Mouse (Mus musculus) bone marrow, adult 2 months (tissue): ENCODE results near the gene Hspb9. TPM values are rescaled to one million over a fixed set of nuclear protein-coding genes. Genes with fewer than 3 reads are reported as not detected.
A peak's percentile ranks its signal among the peaks of the same experiment; 100 is the strongest.

Source experiments
- H3K27ac ChIP-seq: fragments of 200-500 bp; 2 replicates; pipeline ENCODE4 v1.5.1; 2012; ENCODE audit warnings: low read depth, mild to moderate bottlenecking, control low read depth, inconsistent platforms, low read length; ENCODE audit not compliant: control insufficient read depth, poor library complexity, insufficient read depth
- H3K4me1 ChIP-seq: fragments of 200-500 bp; 2 replicates; pipeline ENCODE4 v1.6.1; 2011; ENCODE audit warnings: low read length; ENCODE audit not compliant: control insufficient read depth, insufficient read depth
- H3K4me3 ChIP-seq: fragments of 200-500 bp; replicated peaks from 2 replicates; pipeline ENCODE3; 2011; ENCODE audit warnings: mild to moderate bottlenecking, low read depth, low read length, control low read depth; ENCODE audit not compliant: control insufficient read depth
- CTCF ChIP-seq: fragments of 200-500 bp; IDR thresholded peaks from 2 replicates; pipeline ENCODE4 v1.5.1; 2011; ENCODE audit warnings: low read length, control low read depth; ENCODE audit not compliant: control insufficient read depth, insufficient read depth
- POLR2A ChIP-seq: fragments of 200-500 bp; IDR thresholded peaks from 2 replicates; pipeline ENCODE4 v1.6.1; 2011; ENCODE audit warnings: low read depth, mild to moderate bottlenecking, control low read depth, low read length, borderline replicate concordance; ENCODE audit not compliant: control insufficient read depth
- WGBS: fragments of 180-500 bp; shearing (Covaris S2); methylation state at CpG from one replicate; pipeline ENCODE4 v1.1.7; 2018; 5-methylcytosine and 5-hydroxymethylcytosine counted together
- polyA plus RNA-seq: library from polyadenylated mRNA; stranded (reverse); fragments of >200 nt; gene quantifications from 2 replicates; pipeline ENCODE4 v1.2.4, GENCODE M21; 2011; ENCODE audit warnings: low replicate concordance; ENCODE audit not compliant: missing spikeins, insufficient read depth, insufficient read length

The Hspb9 gene
- not detected in 2 replicates for polyA plus RNA-seq

DNA sequence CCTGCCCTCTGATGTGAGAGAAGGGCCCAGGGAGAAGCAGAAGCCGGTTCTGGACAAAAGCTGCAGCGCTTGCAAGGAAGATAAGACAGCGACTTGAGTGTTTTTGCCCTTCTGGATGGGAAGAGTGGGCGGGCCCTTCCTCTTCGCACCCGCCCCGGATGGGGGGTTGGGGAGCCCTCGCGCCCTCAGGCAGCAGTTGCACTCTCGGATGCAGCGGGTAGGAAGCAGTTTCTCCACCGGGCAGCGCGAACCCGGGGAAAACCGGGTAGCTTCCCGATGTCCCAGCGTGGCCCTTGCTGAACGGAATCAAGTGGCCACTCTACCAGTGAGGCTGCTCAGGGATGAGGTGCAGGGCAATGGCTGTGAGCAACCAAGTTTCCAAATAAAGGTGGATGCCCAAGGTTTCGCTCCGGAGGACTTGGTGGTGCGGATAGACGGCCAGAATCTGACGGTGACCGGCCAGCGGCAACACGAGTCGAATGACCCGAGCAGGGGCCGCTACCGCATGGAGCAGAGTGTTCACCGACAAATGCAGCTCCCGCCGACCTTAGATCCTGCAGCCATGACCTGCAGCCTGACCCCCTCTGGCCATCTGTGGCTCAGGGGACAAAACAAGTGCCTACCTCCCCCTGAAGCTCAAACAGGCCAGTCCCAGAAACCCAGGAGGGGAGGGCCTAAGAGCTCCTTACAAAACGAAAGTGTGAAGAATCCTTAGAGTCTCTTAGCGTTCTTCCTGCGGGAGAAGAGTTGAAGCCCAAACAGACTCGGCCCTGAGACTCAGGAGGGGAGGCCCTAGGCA, at the start of gene Hspb9:
Hspb9 (plus strand) TSS at position 116 of the 799 bp plus-strand sequence.
- Histone ChIP-seq H3K4me1 (peaks cover 5% of the 10 kb centered on the region; the same call in 1 of the 2 replicates), H3K4me3 (peak within 1 kb of the TSS; percentile 66), H3K27ac (peak within 1 kb of the TSS; percentile 78)
- TF ChIP-seq POLR2A: peak; percentile 57; the same call in 1 of the 2 replicates
- peak; percentile 17; the same call in 1 of the 2 replicates for TF ChIP-seq CTCF
- WGBS: 2% methylated on average over 38 of the region's 38 CpGs

DNA sequence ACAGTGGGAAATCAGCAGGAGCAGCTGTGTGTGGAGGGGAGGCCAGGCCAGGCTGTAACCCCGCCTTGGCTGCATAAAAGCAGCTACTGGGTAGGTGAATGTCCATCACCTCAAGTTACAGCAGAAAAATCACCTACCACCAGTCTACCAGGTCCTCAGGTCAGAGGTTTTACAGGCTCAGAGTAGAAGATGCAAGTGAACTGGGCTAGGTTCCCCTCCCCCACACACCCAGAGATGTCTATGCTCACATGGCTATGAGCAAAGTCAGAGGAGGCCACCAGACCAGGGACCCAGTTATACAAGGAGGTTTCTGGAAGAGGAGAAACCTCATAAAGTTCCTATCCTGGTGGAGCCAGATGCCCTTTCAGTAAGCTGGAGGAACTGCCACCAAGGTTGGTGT, 42.6 kb upstream of the Hspb9 start:
- H3K4me3 ChIP-seq: no peak overlapping the region
- TF ChIP-seq CTCF (no peak), POLR2A (no peak)
- no peak overlapping the region for H3K27ac ChIP-seq
- 85% methylated on average over 1 of the region's 1 CpGs for WGBS
- no peaks in the 10 kb centered on the region for H3K4me1 ChIP-seq

DNA sequence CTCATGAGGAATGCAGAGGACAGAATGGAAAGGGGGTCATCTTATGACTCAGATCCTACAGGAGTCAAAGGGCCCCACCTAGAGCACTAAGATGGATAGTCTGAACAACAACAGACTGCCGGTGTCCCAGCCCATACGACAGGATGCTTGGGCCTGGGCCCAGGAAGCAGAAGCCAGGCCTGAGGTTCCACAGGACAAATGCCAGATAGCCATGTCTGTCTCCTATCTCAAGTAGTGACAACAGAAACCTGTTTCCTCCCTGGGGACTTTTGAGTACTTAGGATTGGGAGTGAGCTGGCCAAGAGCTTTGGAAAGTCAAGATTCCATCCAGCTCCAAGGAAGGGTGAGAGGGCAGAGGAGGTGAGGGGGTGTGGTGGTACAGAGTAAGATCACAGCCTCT, 41.7 kb upstream of the Hspb9 start:
- Histone ChIP-seq H3K4me1 (no peaks in the 10 kb centered on the region), H3K4me3 (no peak overlapping the region), H3K27ac (no peak overlapping the region)
- WGBS: 65% methylated on average over 2 of the region's 2 CpGs
- no peak for TF ChIP-seq CTCF

DNA sequence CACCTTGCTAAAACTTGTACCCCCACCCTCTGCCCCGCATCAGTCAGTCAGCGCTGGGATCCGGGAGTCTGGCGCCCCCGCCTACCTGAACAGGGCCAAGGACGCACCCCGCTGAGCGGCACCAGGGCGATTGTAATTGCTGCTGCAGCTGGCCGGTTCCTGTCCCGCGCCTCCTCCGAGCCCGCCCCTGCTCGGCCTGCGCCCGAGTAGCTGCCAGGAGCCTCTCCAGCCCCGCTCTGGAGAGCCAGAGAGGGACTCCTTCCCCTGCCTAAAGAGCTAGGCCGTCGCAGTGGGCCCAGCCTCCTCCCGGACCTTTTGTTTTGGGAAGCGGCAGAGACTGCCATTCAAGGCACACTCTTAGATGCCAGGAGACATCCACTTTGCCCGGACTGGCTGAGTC, 40.5 kb upstream of the Hspb9 start:
- Histone ChIP-seq H3K4me3 (no peak overlapping the region), H3K27ac (no peak overlapping the region), H3K4me1 (no peaks in the 10 kb centered on the region)
- TF ChIP-seq POLR2A (no peak), CTCF (no peak)
- 20% methylated on average over 23 of the region's 23 CpGs for WGBS

DNA sequence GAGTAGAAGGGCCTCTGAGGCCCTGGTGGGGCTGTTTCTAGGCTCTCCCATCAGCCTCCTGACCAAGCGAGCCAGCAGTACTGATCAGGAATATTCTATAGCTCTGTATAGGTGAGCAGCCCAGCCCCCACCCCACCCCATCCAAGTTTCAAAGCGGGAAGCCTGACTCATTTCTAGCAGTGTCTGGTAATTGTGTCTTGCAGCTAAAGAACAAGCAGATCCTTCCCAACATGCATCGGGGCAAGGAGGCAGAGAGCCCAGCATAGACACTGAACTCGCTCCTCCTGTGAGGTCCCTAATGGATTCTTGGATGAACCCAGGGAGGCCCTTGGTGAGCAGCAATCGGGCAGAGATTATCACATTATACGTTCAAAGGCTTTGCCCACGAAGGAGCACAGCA, 35.8 kb upstream of the Hspb9 start:
- H3K4me1 ChIP-seq: no peaks in the 10 kb centered on the region
- no peak overlapping the region for H3K27ac ChIP-seq
- no peak overlapping the region for H3K4me3 ChIP-seq
- WGBS: 74% methylated on average over 7 of the region's 7 CpGs
- TF ChIP-seq POLR2A: no peak
- no peak for TF ChIP-seq CTCF

DNA sequence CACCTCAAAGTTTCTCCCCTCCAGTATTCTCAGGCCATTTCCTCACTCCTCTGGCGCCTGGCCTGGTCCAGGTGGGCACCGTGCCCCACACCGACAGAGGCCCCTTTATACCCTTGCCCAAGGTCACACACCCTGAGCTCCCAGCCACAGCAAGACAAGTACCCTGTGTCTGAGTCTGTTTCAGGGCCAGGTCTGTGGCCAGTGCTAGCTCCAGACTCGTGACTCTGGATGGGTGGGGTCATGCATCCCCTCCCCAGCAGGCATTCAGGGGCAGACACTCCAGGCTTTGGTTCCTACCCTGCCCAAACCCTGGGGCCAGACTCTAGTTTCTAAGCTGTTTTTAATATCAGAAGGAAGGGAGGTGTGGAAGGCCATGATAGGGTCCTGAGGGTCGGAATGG, 31.8 kb upstream of the Hspb9 start:
- no peaks in the 10 kb centered on the region for H3K4me1 ChIP-seq
- WGBS: 86% methylated on average over 5 of the region's 5 CpGs
- no peak overlapping the region for H3K4me3 ChIP-seq
- TF ChIP-seq CTCF (no peak), POLR2A (no peak)
- no peak overlapping the region for H3K27ac ChIP-seq

DNA sequence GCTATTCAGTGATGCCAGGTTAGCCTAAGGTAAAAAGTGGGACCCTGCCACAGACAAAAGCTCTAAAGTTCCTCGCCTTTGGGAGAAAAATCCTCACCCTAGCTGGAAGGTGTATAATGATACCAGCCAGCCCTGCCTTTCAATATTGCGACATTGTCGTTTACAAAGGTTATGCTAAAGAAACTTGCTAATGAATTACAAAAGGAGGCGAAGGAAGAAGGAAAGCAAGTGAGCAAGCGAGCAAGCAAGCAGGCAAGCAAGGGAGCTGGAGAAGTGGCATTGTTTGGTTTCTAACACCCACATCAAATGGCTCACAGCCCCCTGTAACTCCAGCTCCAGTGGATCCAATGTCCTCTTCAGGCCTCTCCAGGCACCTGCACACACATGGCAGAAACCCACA, 31.1 kb upstream of the Hspb9 start:
- TF ChIP-seq CTCF (no peak), POLR2A (no peak)
- 67% methylated on average over 5 of the region's 5 CpGs for WGBS

DNA sequence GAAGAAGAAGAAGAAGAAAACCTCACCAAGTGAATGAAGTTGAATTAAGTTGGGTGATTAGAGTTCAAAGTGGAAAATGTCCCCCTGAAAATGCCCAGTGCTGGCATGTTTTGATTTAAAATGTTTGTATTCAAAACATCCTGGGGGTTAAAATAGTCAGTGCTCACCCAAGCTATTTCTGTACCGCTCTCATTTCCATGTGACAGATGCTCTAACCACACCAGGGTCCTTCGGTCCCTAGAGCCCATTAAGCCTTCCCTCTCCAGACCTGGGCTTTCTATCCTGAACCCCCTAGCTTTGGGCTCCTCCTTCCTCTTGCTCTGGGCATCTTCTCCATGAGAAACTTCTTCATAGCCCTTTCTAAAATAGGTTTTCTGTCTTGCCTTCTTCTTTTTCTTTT, 29.6 kb upstream of the Hspb9 start:
- 68% methylated on average over 2 of the region's 2 CpGs for WGBS
- no peak for TF ChIP-seq POLR2A
- TF ChIP-seq CTCF: no peak
- H3K4me1 ChIP-seq: no peaks in the 10 kb centered on the region
- H3K4me3 ChIP-seq: no peak overlapping the region
- no peak overlapping the region for H3K27ac ChIP-seq

More for the DNA sequence above, 31.1 kb upstream of the Hspb9 start:
- H3K27ac ChIP-seq: no peak overlapping the region
- no peaks in the 10 kb centered on the region for H3K4me1 ChIP-seq
- no peak overlapping the region for H3K4me3 ChIP-seq
